Mouse (Mus musculus) cerebellum, postnatal 10 days (tissue): Measurements from ENCODE around the gene Hrc.

Experiments
- DNase-seq, 2 experiments: peaks; one replicate each; pipeline ENCODE4 v3.0.0; 2021; ENCODE audit warnings: mixed read lengths in 2 of 2

Hrc gene

DNA sequence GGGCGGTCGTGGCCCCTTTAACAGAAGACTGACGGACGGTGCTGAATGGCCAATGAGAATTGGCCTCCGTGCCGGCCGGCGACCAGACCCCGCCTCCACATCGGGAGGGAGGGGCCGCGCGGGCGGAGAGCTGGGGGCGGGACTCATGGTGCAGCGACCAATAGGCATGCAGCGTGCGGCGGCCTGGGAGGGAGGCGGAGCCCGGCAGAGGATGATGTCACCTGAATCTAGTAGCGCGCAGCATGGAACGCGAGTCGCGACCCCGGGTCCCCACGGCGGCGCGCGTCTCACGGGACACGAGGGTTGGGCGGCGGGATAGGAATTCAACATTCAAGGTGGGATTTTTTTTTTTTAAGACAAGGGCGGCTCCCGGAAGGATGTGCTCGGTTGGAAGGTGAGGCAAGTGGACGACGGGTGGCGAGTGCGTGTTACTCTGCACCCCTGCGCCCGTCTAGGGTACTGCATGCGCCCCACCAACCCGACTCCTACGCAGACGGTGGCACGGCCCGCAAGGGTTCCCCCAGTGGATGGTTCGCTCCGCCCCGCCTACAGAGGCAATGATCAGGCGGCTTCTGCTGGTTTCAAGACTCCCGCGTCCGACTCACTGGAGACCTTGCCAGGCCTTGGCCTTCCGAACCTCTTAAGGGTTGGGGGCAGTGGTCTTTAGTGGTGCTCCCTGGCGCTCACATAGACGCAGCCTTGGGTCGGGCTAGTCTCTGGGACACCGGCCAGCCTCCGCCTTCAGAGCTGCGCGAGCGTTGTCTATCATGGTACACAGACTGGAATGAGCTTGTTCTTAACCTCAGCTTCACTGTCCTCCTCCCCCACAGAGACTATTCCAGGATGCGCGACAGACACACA lies 32.2 kb downstream of the Hrc start:
- DNase-seq, result peak; percentile 99

DNA sequence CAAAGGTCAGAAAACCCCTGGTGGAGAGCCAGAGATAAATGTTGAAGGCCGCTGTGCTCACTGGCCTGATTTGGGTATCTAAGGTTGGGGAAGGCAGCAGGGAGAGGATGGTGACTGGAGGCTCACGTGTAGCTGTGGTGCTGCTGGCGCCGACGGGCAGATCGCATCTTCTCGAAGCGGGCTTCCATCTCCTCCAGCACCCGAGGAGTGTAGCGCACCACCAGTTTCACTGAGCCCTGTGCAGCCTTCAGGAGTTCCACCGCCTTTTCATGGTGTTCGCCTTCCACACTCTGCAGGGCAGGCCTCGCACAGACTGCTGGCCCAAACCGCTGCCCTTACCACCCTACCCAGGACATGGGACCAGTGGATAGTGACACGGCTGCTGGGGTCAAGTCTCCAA lies 33.1 kb downstream of the Hrc start:
- peak; percentile 37 to 53 for DNase-seq

DNA sequence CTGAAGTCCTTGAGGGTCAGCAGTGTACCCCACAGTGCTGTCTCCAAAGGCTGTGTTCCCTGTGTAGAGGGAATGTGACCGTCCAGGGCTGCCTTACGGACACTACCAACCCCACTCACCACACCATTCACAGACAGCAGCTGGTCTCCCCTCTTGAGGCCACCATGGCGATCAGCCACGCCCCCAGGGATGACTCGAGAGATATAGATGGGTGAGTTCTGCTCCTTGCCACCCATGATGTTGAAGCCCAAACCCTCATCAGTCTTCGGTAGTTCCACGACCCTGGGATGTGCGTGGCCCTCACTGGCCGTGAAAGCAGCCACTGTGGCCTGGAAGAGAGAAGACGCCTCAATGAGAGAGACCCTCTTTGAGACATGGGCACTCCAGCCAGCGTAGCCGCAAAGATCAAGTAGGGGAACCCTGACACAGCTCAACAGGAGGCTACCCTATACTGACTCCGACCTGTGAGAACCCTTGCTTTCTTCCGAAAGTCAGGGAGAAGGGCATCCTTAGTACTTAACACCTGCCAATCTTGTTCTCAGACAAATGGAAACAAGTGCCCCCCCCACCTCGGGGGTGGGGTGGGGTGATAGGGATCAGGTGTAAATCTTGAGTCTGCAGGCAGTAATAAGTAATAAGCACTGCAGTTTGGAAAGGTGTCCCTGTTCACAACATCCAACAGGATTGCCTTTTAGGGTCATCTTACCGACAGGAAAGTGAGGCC lies 34.1 kb downstream of the Hrc start:
- DNase-seq, result peak; percentile 40 to 47

DNA sequence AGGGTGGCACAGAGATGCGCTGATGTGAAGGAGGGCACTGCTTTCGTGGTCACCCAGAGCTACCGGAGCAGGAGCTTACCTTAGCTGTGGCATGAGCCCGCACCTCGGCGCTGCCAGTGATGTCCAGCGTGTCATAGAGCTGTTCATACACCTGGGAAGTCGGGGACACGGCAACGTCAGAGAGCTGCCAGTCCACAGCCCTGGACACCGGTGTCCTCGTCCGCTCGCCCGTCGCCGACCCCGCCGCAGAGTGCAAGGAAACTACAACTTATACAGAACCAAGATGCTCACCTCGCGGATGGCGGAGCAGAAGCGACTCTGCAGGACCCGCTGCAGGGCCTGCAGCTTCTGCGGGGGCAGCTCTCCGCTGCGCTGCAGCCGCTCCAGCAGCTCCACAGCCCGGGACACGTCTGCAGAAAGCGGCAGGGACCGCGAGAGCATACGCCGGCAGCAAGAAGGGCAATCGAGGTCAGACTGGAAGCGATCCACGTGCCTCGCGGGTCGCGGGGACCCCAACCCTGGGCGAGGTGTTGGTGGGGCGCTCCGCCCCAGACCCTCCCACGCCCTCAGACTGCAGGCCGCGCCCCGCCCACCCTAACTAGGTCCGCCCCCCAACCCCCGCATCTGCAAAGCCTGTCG lies 34.9 kb downstream of the Hrc start:
- DNase-seq, result no peak

DNA sequence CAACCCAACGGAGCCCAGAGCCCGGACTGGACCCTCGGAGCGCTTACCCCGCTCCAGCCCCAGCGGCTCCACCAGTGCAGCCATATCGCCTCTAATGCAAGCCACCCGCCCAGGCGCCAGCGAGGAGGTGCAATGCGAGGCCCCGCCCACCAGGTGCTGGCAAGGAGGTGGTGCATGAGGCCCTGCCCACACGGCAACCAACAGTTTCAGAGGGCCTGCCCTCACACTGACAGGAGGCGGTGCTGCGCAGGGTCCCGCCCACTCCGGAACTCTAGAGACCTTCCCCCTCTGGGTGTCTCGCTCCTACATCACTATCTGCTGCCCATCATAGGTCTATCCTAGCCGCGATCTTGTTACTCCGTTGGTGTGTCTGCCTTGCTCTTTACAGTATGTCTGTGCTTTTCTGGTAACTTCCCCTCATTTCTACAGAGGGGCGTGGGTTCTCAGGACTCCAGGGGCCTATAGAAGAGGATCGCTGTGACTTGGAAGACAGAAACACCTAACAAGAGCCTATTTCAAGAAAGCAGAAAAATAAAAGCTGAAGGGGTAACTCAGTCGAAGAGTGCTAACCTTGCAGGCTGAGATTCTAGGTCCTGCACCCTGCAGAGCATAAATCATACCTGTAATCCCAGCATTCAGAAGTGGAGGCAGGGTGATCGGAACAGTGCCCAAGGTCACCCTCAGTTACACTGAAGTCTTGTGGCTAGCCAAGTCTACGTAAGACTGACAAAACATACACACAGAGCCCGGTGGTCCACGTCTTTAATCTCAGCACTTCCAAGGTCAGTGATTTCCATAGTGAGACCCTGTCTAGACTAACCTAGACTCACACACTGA lies 35.6 kb downstream of the Hrc start, which contains the start of gene Lin7b:
Lin7b (minus strand) TSS at position 109 of the 837 bp plus-strand sequence.
- peak; percentile 92 to 94 for DNase-seq

DNA sequence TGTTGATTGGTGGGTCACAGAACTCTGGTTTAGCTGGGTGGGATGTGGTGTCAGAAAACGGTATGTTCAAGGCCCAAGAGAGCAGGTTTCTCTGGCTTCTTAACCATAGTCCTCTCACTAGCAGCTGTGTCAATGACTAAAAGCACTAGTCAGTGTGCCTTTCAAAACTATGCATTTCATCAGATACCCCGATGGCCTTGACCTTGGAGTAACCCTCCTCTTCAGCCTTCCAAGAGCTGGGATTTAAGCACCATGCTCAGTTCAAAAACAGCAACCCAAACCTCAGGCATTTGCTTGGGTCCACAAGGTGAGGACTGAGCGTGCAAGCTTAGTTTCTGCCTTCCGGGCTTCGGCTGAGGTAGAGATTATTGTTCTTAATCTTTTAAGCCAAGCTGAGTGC lies 37.3 kb downstream of the Hrc start:
- DNase-seq, result no peak

DNA sequence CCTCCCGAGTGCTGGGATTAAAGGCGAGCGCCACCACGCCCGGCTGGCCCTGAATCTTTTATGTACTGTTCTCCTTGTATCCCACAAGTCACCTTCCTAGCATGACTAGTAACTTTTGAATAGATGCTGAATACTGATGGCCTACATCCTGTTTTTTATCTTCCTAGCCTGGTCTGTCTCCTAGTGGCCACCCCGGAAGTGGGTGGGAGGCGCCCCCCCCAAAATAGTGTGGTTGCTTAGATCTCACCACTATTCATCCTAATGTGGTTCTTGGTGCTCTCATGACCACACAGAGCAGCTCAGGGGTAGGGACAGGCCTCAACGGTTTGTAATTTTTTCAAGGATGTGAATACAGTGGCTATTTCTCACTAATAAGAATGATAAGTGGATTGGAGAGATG lies 39.5 kb downstream of the Hrc start:
- DNase-seq, result no peak

GRCm38 (mm10) chr7:45376057-45376456 lies 41.0 kb downstream of the Hrc start:
- no peak for DNase-seq

DNA sequence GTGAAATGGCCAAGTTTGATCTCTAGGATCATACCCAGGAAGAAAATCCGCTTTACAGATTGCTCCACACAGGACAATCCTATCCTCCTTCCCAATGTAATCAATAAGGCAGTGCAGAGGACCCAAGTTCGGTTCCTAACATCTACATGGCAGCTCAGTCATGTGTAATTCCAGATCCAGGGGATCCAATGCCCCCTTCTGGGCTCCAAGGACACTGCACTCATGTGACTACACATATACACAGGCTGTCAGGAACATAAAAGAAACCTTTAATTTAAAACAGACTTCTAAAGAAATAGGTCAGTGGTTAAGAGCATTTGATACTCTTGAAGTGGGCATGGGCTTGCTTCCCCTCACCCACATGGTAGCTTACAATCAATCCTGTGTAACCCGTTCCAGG lies 51.0 kb downstream of the Hrc start:
- no peak for DNase-seq
